Mouse (Mus musculus): Measurements from ENCODE around the gene Zhx3.

Gene Zhx3

GRCm38 (mm10) chr2:160872890-160873382 is at the start of gene Zhx3:
Zhx3 (minus strand) TSS chr2:160872998.
- peak; percentile 97 for DNase-seq

- DNase-seq, result no peak
These were observed 48.5 kb upstream of the Zhx3 start for GRCm38 (mm10) chr2:160921285-160921684.

- no peak for DNase-seq
These were observed 46.1 kb upstream of the Zhx3 start for GRCm38 (mm10) chr2:160918930-160919215.

- DNase-seq, result no peak
These were observed 45.5 kb upstream of the Zhx3 start for GRCm38 (mm10) chr2:160918154-160918929.

GRCm38 (mm10) chr2:160917313-160917712 is 44.5 kb upstream of the Zhx3 start:
- DNase-seq, result no peak

- DNase-seq, result no peak
These were observed 43.9 kb upstream of the Zhx3 start for GRCm38 (mm10) chr2:160916714-160917113.

GRCm38 (mm10) chr2:160915821-160916610 is 43.2 kb upstream of the Zhx3 start:
- no peak for DNase-seq

GRCm38 (mm10) chr2:160914656-160915055 is 41.9 kb upstream of the Zhx3 start:
- DNase-seq, result no peak

GRCm38 (mm10) chr2:160912231-160912671 is 39.5 kb upstream of the Zhx3 start, which contains the start of gene Emilin3:
Emilin3 (minus strand) TSS chr2:160912328.
- peak; percentile 19 for DNase-seq

- DNase-seq, result no peak
These were observed 38.9 kb upstream of the Zhx3 start for GRCm38 (mm10) chr2:160911558-160912201.

- no peak for DNase-seq
These were observed 37.8 kb upstream of the Zhx3 start for GRCm38 (mm10) chr2:160910633-160911032.

- DNase-seq, result no peak
These were observed 35.8 kb upstream of the Zhx3 start for GRCm38 (mm10) chr2:160908607-160909006.

GRCm38 (mm10) chr2:160906101-160906500 is 33.3 kb upstream of the Zhx3 start:
- DNase-seq, result no peak

- DNase-seq, result no peak
These were observed 32.5 kb upstream of the Zhx3 start for GRCm38 (mm10) chr2:160905301-160905700.

GRCm38 (mm10) chr2:160901656-160902412 is 29.0 kb upstream of the Zhx3 start:
- no peak for DNase-seq

- DNase-seq, result no peak
These were observed 18.9 kb upstream of the Zhx3 start for GRCm38 (mm10) chr2:160891697-160892096.

GRCm38 (mm10) chr2:160891045-160891444 is 18.2 kb upstream of the Zhx3 start:
- no peak for DNase-seq

GRCm38 (mm10) chr2:160887859-160888258 is 15.1 kb upstream of the Zhx3 start:
- peak; percentile 89 for DNase-seq

GRCm38 (mm10) chr2:160887284-160887683 is 14.5 kb upstream of the Zhx3 start:
- DNase-seq, result peak; percentile 92

- DNase-seq, result no peak
These were observed 13.4 kb upstream of the Zhx3 start for GRCm38 (mm10) chr2:160886221-160886620.

- peak; percentile 49 for DNase-seq
These were observed 12.0 kb upstream of the Zhx3 start for GRCm38 (mm10) chr2:160884830-160885229.

- peak; percentile 68 for DNase-seq
These were observed 11.1 kb upstream of the Zhx3 start for GRCm38 (mm10) chr2:160883912-160884311.

GRCm38 (mm10) chr2:160882436-160882835 is 9.6 kb upstream of the Zhx3 start:
- DNase-seq, result no peak
